In the genomic region with DNA sequence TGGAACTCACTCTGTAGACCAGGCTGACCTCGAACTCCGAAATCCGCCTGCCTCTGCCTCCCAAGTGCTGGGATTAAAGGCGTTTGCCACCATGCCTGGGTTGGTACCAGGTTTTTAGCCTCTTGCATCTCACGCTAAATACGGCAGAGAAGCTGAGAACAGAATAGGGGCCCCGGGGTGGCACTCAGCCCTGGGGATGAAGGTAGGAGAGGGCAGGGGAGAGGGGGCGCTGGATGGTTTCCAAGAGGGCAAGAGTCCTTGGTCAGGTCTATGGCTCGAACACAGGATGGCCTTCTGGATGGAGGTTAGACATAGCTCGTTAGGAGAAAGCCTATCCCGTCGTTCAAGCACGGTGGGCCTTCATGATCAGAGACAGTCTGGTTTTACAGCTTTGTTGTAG, we compare ENCODE assay signal across 16 mouse cellular contexts.
DNase-seq lines count a peak whose midpoint lies in the region.
"Had no signal": no experiment of that assay in that cellular context is flagged by ENCODE, and none has a peak within 500 bp of the region (broad histone marks: within the 10 kb centered on the region; RNA-seq: fewer than 3 reads in every experiment).

No protein-coding gene starts in this region.

- peak; percentile 2 for DNase-seq in gastrocnemius, postnatal 10 days
- no peak for DNase-seq in gastrocnemius, postnatal 36 days
- DNase-seq in ovary, postnatal 36 days (ENCODE audit: low spot score): peak; percentile 2
- DNase-seq in ovary, postnatal 10 days (ENCODE audit: low spot score): no peak
- peak; percentile 38 for DNase-seq in testis, postnatal 10 days (ENCODE audit: low spot score)
- DNase-seq in testis, postnatal 14 days (ENCODE audit: low spot score): no peak
- DNase-seq: adrenal gland, adult 2 months; adrenal gland, adult 8-10 months; adrenal gland, postnatal 10 days; adrenal gland, postnatal 14 days; adrenal gland, postnatal 25 days; adrenal gland, postnatal 36 days; B cell, adult 2 months; cerebellum, adult 11 months; cerebellum, adult 11-12 months; cerebellum, adult 18-20 months had no signal

- intact Hi-C loops in gastrocnemius, postnatal 36 days (cut with DNase I): no loop called here

Comparison
In these comparisons a context has a peak if more than half of its experiments do, and no peak if none do; other contexts are left out.
1. DNase-seq: peak in gastrocnemius, postnatal 10 days (single experiment), ovary, postnatal 36 days (single experiment) and testis, postnatal 10 days (single experiment); none in gastrocnemius, postnatal 36 days (0 of 2), ovary, postnatal 10 days (single experiment) and testis, postnatal 14 days (single experiment).